Mouse (Mus musculus) midbrain, embryonic 16.5 days (tissue): ENCODE data around the gene Dclk2. TPM values are rescaled to one million over a fixed set of nuclear protein-coding genes. Genes with fewer than 3 reads are reported as not detected.
A peak's percentile ranks its signal among the peaks of the same experiment; 100 is the strongest.

Source experiments
- ATAC-seq: fragments of 200-750 bp; cut with Nextera tagmentation; 2 replicates; pipeline ENCODE4 v1.8.0; 2017; ENCODE audit warnings: moderate TSS enrichment
- H3K27ac ChIP-seq: fragments of 300-500 bp; sonication (generic); 2 replicates; pipeline ENCODE4 v1.5.1; 2014; ENCODE audit warnings: mild to moderate bottlenecking, low read length, mixed read lengths
- H3K27me3 ChIP-seq: fragments of 300-500 bp; sonication (generic); 2 replicates; pipeline ENCODE4 v1.6.1; 2014; ENCODE audit warnings: low read depth, low read length, mixed read lengths; ENCODE audit not compliant: control insufficient read depth, insufficient read depth
- H3K36me3 ChIP-seq: fragments of 300-500 bp; sonication (generic); 2 replicates; pipeline ENCODE4 v1.6.1; 2014; ENCODE audit warnings: mild to moderate bottlenecking, low read length, moderate library complexity, mixed read lengths; ENCODE audit not compliant: control insufficient read depth, insufficient read depth
- H3K4me1 ChIP-seq: fragments of 300-500 bp; sonication (generic); 2 replicates; pipeline ENCODE4 v1.6.1; 2014; ENCODE audit warnings: mild to moderate bottlenecking, low read length, mixed read lengths; ENCODE audit not compliant: control insufficient read depth, insufficient read depth
- H3K4me2 ChIP-seq: fragments of 300-500 bp; sonication (generic); 2 replicates; pipeline ENCODE4 v1.6.1; 2014; ENCODE audit warnings: mild to moderate bottlenecking, low read length, mixed read lengths
- H3K4me3 ChIP-seq: fragments of 300-500 bp; sonication (generic); 2 replicates; pipeline ENCODE4 v1.5.1; 2014; ENCODE audit warnings: low read depth, mild to moderate bottlenecking, low read length, moderate library complexity, mixed read lengths
- H3K9ac ChIP-seq: fragments of 300-500 bp; sonication (generic); 2 replicates; pipeline ENCODE4 v1.6.1; 2014; ENCODE audit warnings: low read depth, low read length, mixed read lengths
- H3K9me3 ChIP-seq: fragments of 300-500 bp; sonication (generic); replicated peaks from 2 replicates; pipeline ENCODE4 v1.6.1; 2014; ENCODE audit warnings: mild to moderate bottlenecking, low read length, mixed read lengths; ENCODE audit not compliant: control insufficient read depth, poor library complexity, severe bottlenecking
- WGBS: fragments of 180-500 bp; shearing (Covaris S2); extraction: QIAGEN DNeasy Blood & Tissue Kit; methylation state at CpG from one replicate; pipeline ENCODE4 v1.1.7; 2014; 5-methylcytosine and 5-hydroxymethylcytosine counted together
- polyA plus RNA-seq: library from polyadenylated mRNA; unstranded; fragments of >200 nt; fragmentation: Nextera tagmentation; extraction: Ambion mirVana; gene quantifications from 2 replicates; pipeline ENCODE4 v1.2.1, GENCODE M21; 2015

Gene Dclk2
- polyA plus RNA-seq, 1 experiment from 2014 or later: 85.0 TPM

GRCm38 (mm10) chr3:86858699-86859098 is 62.0 kb downstream of the Dclk2 start:
- H3K4me3 ChIP-seq: no peak overlapping the region
- H3K4me1 ChIP-seq: peaks cover 47% of the 10 kb centered on the region
- no peaks in the 10 kb centered on the region for H3K36me3 ChIP-seq

GRCm38 (mm10) chr3:86857833-86858398 is 62.7 kb downstream of the Dclk2 start:
- H3K4me1 ChIP-seq: peaks cover 44% of the 10 kb centered on the region
- no peaks in the 10 kb centered on the region for H3K36me3 ChIP-seq
- no peak overlapping the region for H3K9ac ChIP-seq
- H3K4me3 ChIP-seq: no peak overlapping the region
- no peaks in the 10 kb centered on the region for H3K27me3 ChIP-seq
- ATAC-seq: no peak
- WGBS: 35% methylated on average over 8 of the region's 8 CpGs
- no peak overlapping the region for H3K4me2 ChIP-seq
- peak overlapping the region; percentile 47 for H3K27ac ChIP-seq
- H3K9me3 ChIP-seq: no peaks in the 10 kb centered on the region

More at GRCm38 (mm10) chr3:86858699-86859098, 62.0 kb downstream of the Dclk2 start:
- Histone ChIP-seq H3K9me3 (no peaks in the 10 kb centered on the region), H3K4me2 (no peak overlapping the region), H3K27me3 (no peaks in the 10 kb centered on the region), H3K9ac (no peak overlapping the region), H3K27ac (no peak overlapping the region)
- WGBS: 75% methylated on average over 5 of the region's 5 CpGs
- ATAC-seq: no peak

GRCm38 (mm10) chr3:86852867-86853266 is 67.8 kb downstream of the Dclk2 start:
- H3K4me2 ChIP-seq: no peak overlapping the region
- peaks cover 32% of the 10 kb centered on the region for H3K4me1 ChIP-seq
- H3K9me3 ChIP-seq: no peaks in the 10 kb centered on the region
- no peak for ATAC-seq
- no peaks in the 10 kb centered on the region for H3K36me3 ChIP-seq
- H3K9ac ChIP-seq: no peak overlapping the region
- 24% methylated on average over 3 of the region's 3 CpGs for WGBS
- no peak overlapping the region for H3K4me3 ChIP-seq
- peak overlapping the region; percentile 45; the same call in 1 of the 2 replicates for H3K27ac ChIP-seq
- H3K27me3 ChIP-seq: no peaks in the 10 kb centered on the region

GRCm38 (mm10) chr3:86851131-86851530 is 69.5 kb downstream of the Dclk2 start:
- peak overlapping the region; percentile 57; the same call in 1 of the 2 replicates for H3K27ac ChIP-seq
- no peak for ATAC-seq

GRCm38 (mm10) chr3:86850394-86851030 is 70.1 kb downstream of the Dclk2 start:
- Histone ChIP-seq H3K4me3 (no peak overlapping the region), H3K9ac (no peak overlapping the region), H3K4me2 (no peak overlapping the region), H3K36me3 (no peaks in the 10 kb centered on the region), H3K9me3 (no peaks in the 10 kb centered on the region), H3K27ac (peak overlapping the region; percentile 57), H3K4me1 (peaks cover 40% of the 10 kb centered on the region), H3K27me3 (no peaks in the 10 kb centered on the region)
- peak; percentile 30 for ATAC-seq
- 77% methylated on average over 10 of the region's 10 CpGs for WGBS

More at GRCm38 (mm10) chr3:86851131-86851530, 69.5 kb downstream of the Dclk2 start:
- H3K36me3 ChIP-seq: no peaks in the 10 kb centered on the region
- H3K9me3 ChIP-seq: no peaks in the 10 kb centered on the region
- no peaks in the 10 kb centered on the region for H3K27me3 ChIP-seq
- no peak overlapping the region for H3K9ac ChIP-seq
- no peak overlapping the region for H3K4me3 ChIP-seq
- WGBS: 94% methylated on average over 7 of the region's 7 CpGs
- H3K4me1 ChIP-seq: peaks cover 34% of the 10 kb centered on the region
- no peak overlapping the region for H3K4me2 ChIP-seq

- no peaks in the 10 kb centered on the region for H3K9me3 ChIP-seq
- H3K4me3 ChIP-seq: no peak overlapping the region
- H3K27ac ChIP-seq: no peak overlapping the region
- no peaks in the 10 kb centered on the region for H3K27me3 ChIP-seq
- no peak overlapping the region for H3K4me2 ChIP-seq
- WGBS: 91% methylated on average over 2 of the region's 2 CpGs
- H3K36me3 ChIP-seq: no peaks in the 10 kb centered on the region
- no peak for ATAC-seq
- peaks cover 51% of the 10 kb centered on the region for H3K4me1 ChIP-seq
- H3K9ac ChIP-seq: no peak overlapping the region
These were observed 71.3 kb downstream of the Dclk2 start for GRCm38 (mm10) chr3:86849337-86849736.

GRCm38 (mm10) chr3:86847536-86847935 is 73.1 kb downstream of the Dclk2 start:
- 66% methylated on average over 2 of the region's 2 CpGs for WGBS
- Histone ChIP-seq H3K4me1 (peaks cover 55% of the 10 kb centered on the region), H3K27ac (no peak overlapping the region), H3K36me3 (no peaks in the 10 kb centered on the region), H3K4me2 (no peak overlapping the region), H3K4me3 (no peak overlapping the region), H3K27me3 (no peaks in the 10 kb centered on the region), H3K9ac (no peak overlapping the region), H3K9me3 (no peaks in the 10 kb centered on the region)
- ATAC-seq: no peak

- Histone ChIP-seq H3K9me3 (no peaks in the 10 kb centered on the region), H3K4me3 (no peak overlapping the region), H3K27me3 (no peaks in the 10 kb centered on the region), H3K4me1 (peaks cover 51% of the 10 kb centered on the region), H3K9ac (0 out of 2 replicates have a peak overlapping the region, but pooled peaks have one; percentile 1), H3K27ac (peak overlapping the region; percentile 70), H3K36me3 (no peaks in the 10 kb centered on the region), H3K4me2 (no peak overlapping the region)
- no peak for ATAC-seq
- 12% methylated on average over 4 of the region's 4 CpGs for WGBS
These were observed 74.6 kb downstream of the Dclk2 start for GRCm38 (mm10) chr3:86846036-86846435.

GRCm38 (mm10) chr3:86845578-86845977 is 75.1 kb downstream of the Dclk2 start:
- ATAC-seq: no peak
- WGBS: 67% methylated on average over 1 of the region's 1 CpGs
- H3K27me3 ChIP-seq: no peaks in the 10 kb centered on the region
- H3K4me3 ChIP-seq: no peak overlapping the region
- peaks cover 47% of the 10 kb centered on the region for H3K4me1 ChIP-seq
- H3K27ac ChIP-seq: peak overlapping the region; percentile 70
- peak overlapping the region; percentile 3; the same call in 1 of the 2 replicates for H3K4me2 ChIP-seq
- 0 out of 2 replicates have a peak overlapping the region, but pooled peaks have one; percentile 1 for H3K9ac ChIP-seq
- H3K9me3 ChIP-seq: no peaks in the 10 kb centered on the region
- H3K36me3 ChIP-seq: no peaks in the 10 kb centered on the region
